Mouse (Mus musculus) hindbrain, embryonic 15.5 days (tissue): Measurements from ENCODE around the gene Brca1. TPM values are rescaled to one million over a fixed set of nuclear protein-coding genes. Genes with fewer than 3 reads are reported as not detected.
"Not testable (repeated sequence)": the region's sequence is repeated elsewhere in the genome, so short reads cannot be mapped to it uniquely, and the experiment has no call there.

Experiments
- ATAC-seq: fragments of 200-750 bp; cut with Nextera tagmentation; 2 replicates; pipeline ENCODE4 v1.8.0; 2017; ENCODE audit warnings: low read depth, moderate number of reproducible peaks, moderate TSS enrichment; ENCODE audit not compliant: low FRiP score
- H3K27ac ChIP-seq: fragments of 300-500 bp; sonication (generic); replicated peaks from 2 replicates; pipeline ENCODE4 v1.5.1; 2015; ENCODE audit warnings: mild to moderate bottlenecking, inconsistent platforms
- H3K27me3 ChIP-seq: fragments of 300-500 bp; sonication (generic); 2 replicates; pipeline ENCODE4 v1.6.1; 2015; ENCODE audit warnings: control low read depth, inconsistent platforms
- H3K36me3 ChIP-seq: fragments of 300-500 bp; sonication (generic); 2 replicates; pipeline ENCODE4 v1.6.1; 2015; ENCODE audit warnings: control low read depth, inconsistent platforms
- H3K4me1 ChIP-seq: fragments of 300-500 bp; sonication (generic); replicated peaks from 2 replicates; pipeline ENCODE4 v1.6.1; 2015; ENCODE audit warnings: control low read depth, inconsistent platforms
- H3K4me2 ChIP-seq: fragments of 300-500 bp; sonication (generic); 2 replicates; pipeline ENCODE4 v1.6.1; 2015; ENCODE audit warnings: moderate library complexity, mild to moderate bottlenecking, inconsistent platforms
- H3K4me3 ChIP-seq: fragments of 300-500 bp; sonication (generic); 2 replicates; pipeline ENCODE4 v1.5.1; 2015; ENCODE audit warnings: mild to moderate bottlenecking, inconsistent platforms
- H3K9ac ChIP-seq: fragments of 300-500 bp; sonication (generic); 2 replicates; pipeline ENCODE4 v1.6.1; 2015; ENCODE audit warnings: inconsistent platforms
- H3K9me3 ChIP-seq: fragments of 300-500 bp; sonication (generic); 2 replicates; pipeline ENCODE4 v1.6.1; 2016; ENCODE audit warnings: control low read depth, inconsistent platforms
- WGBS: fragments of 180-500 bp; shearing (Covaris S2); methylation state at CpG from one replicate; pipeline ENCODE4 v1.1.7; 2015; 5-methylcytosine and 5-hydroxymethylcytosine counted together
- polyA plus RNA-seq: library from polyadenylated mRNA; unstranded; fragments of >200 nt; fragmentation: Nextera tagmentation; extraction: Ambion mirVana; gene quantifications from 2 replicates; pipeline ENCODE4 v1.2.1, GENCODE M21; 2015

The Brca1 gene
- polyA plus RNA-seq, 1 experiment from 2014 or later, result 2.8 TPM

DNA sequence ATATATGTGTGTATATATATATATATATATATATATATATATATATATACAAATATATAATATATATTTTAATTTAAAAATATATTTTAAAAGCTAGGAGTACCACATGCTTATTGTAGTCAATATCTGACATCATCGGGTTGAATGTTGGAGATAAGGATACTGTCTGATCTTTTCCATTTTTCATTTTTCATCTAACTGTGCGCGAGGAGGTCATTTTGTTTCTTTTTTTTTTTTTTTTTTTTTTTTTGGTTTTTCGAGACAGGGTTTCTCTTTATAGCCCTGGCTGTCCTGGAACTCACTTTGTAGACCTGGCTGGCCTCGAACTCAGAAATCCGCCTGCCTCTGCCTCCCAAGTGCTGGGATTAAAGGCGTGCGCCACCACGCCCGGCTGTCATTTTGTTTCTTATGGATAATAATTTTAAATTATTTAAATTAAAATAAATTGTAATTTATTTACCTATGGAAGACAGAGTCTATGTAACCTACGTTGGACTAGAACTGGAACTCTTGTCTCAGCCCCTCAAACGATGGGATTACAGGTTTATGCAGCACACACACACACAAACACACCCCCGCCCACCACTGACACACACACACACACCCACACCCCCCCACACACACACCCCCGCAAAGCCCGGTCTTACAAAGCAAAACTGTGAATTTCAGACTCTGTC is 110.2 kb downstream of the Brca1 start:
- peaks cover 17% of the 10 kb centered on the region for H3K36me3 ChIP-seq
- H3K9ac ChIP-seq, H3K9me3 ChIP-seq, H3K27me3 ChIP-seq, ATAC-seq: not testable (repeated sequence)
- H3K4me3 ChIP-seq, result peak overlapping the region; percentile 29
- H3K27ac ChIP-seq, result 0 out of 2 replicates have a peak overlapping the region, but pooled peaks have one; percentile 53
- H3K4me1 ChIP-seq, result peaks cover 18% of the 10 kb centered on the region
- WGBS, result 40% methylated on average over 15 of the region's 15 CpGs
- H3K4me2 ChIP-seq, result peak overlapping the region; percentile 49

Other genes with a start within 250 kb of the Brca1 start
- 173 and 175 TPM in 2 replicates for gene Becn1, start 249.7 kb downstream of the Brca1 start, polyA plus RNA-seq
- gene Psme3, start 235.7 kb downstream of the Brca1 start, polyA plus RNA-seq, result 115 and 116 TPM in 2 replicates
- 1.5 and 2.1 TPM in 2 replicates for gene Aoc2, start 226.9 kb downstream of the Brca1 start, polyA plus RNA-seq
- 0.13 and 0.14 TPM in 2 replicates for gene Aoc3, start 221.3 kb downstream of the Brca1 start, polyA plus RNA-seq
- gene G6pc, start 184.4 kb downstream of the Brca1 start, polyA plus RNA-seq, result not detected in 2 replicates
- gene Aarsd1, start 134.3 kb downstream of the Brca1 start, polyA plus RNA-seq, result 88.8 and 92.0 TPM in 2 replicates
- 7.2 and 7.9 TPM in 2 replicates for gene Gm27029, start 127.2 kb downstream of the Brca1 start, polyA plus RNA-seq
- gene Rundc1, start 126.9 kb downstream of the Brca1 start, polyA plus RNA-seq, result 32.0 and 33.2 TPM in 2 replicates
- 3.0 and 4.0 TPM in 2 replicates for gene Ptges3l, start 126.6 kb downstream of the Brca1 start, polyA plus RNA-seq
- 228 and 230 TPM in 2 replicates for gene Rpl27, start 109.7 kb downstream of the Brca1 start, polyA plus RNA-seq
- 4.3 and 5.2 TPM in 2 replicates for gene Ifi35, start 103.5 kb downstream of the Brca1 start, polyA plus RNA-seq
- gene Rnd2, start 87.0 kb downstream of the Brca1 start, polyA plus RNA-seq, result 85.3 and 86.0 TPM in 2 replicates
- 123 and 135 TPM in 2 replicates for gene Vat1, start 85.7 kb downstream of the Brca1 start, polyA plus RNA-seq
- gene Nbr1, start 194 bp upstream of the Brca1 start, polyA plus RNA-seq, result 87.6 and 92.4 TPM in 2 replicates
- gene Tmem106a, start 30.3 kb upstream of the Brca1 start, polyA plus RNA-seq, result 5.0 and 5.3 TPM in 2 replicates
- not detected in 2 replicates for gene Gm11634, start 47.3 kb upstream of the Brca1 start, polyA plus RNA-seq
- 17.9 and 19.8 TPM in 2 replicates for gene Rdm1, start 75.2 kb upstream of the Brca1 start, polyA plus RNA-seq
- gene Arl4d, start 113.6 kb upstream of the Brca1 start, polyA plus RNA-seq, result 5.6 and 7.6 TPM in 2 replicates
- gene Dhx8, start 181.0 kb upstream of the Brca1 start, polyA plus RNA-seq, result 28.8 and 29.2 TPM in 2 replicates
- 14.4 and 21.3 TPM in 2 replicates for gene Etv4, start 233.4 kb upstream of the Brca1 start, polyA plus RNA-seq